Mouse (Mus musculus) frontal cortex, adult 2 months (tissue): Measurements from ENCODE around the gene Iqch. TPM values are rescaled to one million over a fixed set of nuclear protein-coding genes. Genes with fewer than 3 reads are reported as not detected.

Experiments
- DNase-seq, 2 experiments: peaks; one replicate each; pipeline ENCODE4 v3.0.0; 2022; ENCODE audit warnings: low spot score in 1 of 2; ENCODE audit errors: extremely low spot score in 1 of 2
- polyA plus RNA-seq: library from polyadenylated mRNA; depleted of rRNA; stranded (reverse); fragments of >200 nt; gene quantifications from 2 replicates; pipeline ENCODE4 v1.2.3, GENCODE M21; 2012

The Iqch gene
- polyA plus RNA-seq, 1 experiment = 0.04 TPM

- DNase-seq = no peak
Measured at GRCm38 (mm10) chr9:63501516-63501915, 100.8 kb downstream of the Iqch start.

- DNase-seq = no peak
Measured at GRCm38 (mm10) chr9:63499912-63500311, 102.4 kb downstream of the Iqch start.

GRCm38 (mm10) chr9:63495786-63496185, 106.5 kb downstream of the Iqch start:
- no peak for DNase-seq

GRCm38 (mm10) chr9:63493746-63494145, 108.5 kb downstream of the Iqch start:
- peak in 1 of 2 experiments; percentile 5 for DNase-seq

GRCm38 (mm10) chr9:63492291-63492690, 110.0 kb downstream of the Iqch start:
- DNase-seq = peak in 1 of 2 experiments; percentile 13

GRCm38 (mm10) chr9:63490521-63491307, 111.6 kb downstream of the Iqch start:
- peak in 1 of 2 experiments; percentile 13 for DNase-seq

GRCm38 (mm10) chr9:63489156-63489555, 113.1 kb downstream of the Iqch start:
- no peak for DNase-seq

GRCm38 (mm10) chr9:63465561-63465960, 136.7 kb downstream of the Iqch start:
- no peak for DNase-seq

GRCm38 (mm10) chr9:63462296-63462695, 140.0 kb downstream of the Iqch start:
- DNase-seq = peak; percentile 35 to 95

- no peak for DNase-seq
Measured at GRCm38 (mm10) chr9:63456401-63456800, 145.9 kb downstream of the Iqch start.

GRCm38 (mm10) chr9:63454341-63454740, 148.0 kb downstream of the Iqch start:
- no peak for DNase-seq

GRCm38 (mm10) chr9:63450531-63451030, 151.7 kb downstream of the Iqch start:
- no peak for DNase-seq

- DNase-seq = no peak
Measured at GRCm38 (mm10) chr9:63443695-63444094, 158.6 kb downstream of the Iqch start.

- no peak for DNase-seq
Measured at GRCm38 (mm10) chr9:63430652-63431051, 171.6 kb downstream of the Iqch start.

- DNase-seq = peak; percentile 1 to 22
Measured at GRCm38 (mm10) chr9:63421096-63421736, 181.1 kb downstream of the Iqch start.

- DNase-seq = no peak
Measured at GRCm38 (mm10) chr9:63420396-63420795, 181.9 kb downstream of the Iqch start.

GRCm38 (mm10) chr9:63400176-63400575, 202.1 kb downstream of the Iqch start:
- DNase-seq = no peak

- no peak for DNase-seq
Measured at GRCm38 (mm10) chr9:63399463-63399815, 202.9 kb downstream of the Iqch start.

- DNase-seq = peak; percentile 85 to 95
Measured at GRCm38 (mm10) chr9:63398611-63399462, 203.5 kb downstream of the Iqch start, which contains the start of gene 2300009A05Rik. Gene 2300009A05Rik, minus strand, starts transcription at chr9:63399246.

- DNase-seq = peak in 1 of 2 experiments; percentile 62
Measured at GRCm38 (mm10) chr9:63395612-63396011, 206.7 kb downstream of the Iqch start.

- no peak for DNase-seq
Measured at GRCm38 (mm10) chr9:63391307-63391706, 211.0 kb downstream of the Iqch start.
